Mouse (Mus musculus) embryonic facial prominence, embryonic 11.5 days (tissue): ENCODE results near the gene Spata19. TPM values are rescaled to one million over a fixed set of nuclear protein-coding genes. Genes with fewer than 3 reads are reported as not detected.

Source experiments
- polyA plus RNA-seq: library from polyadenylated mRNA; unstranded; fragments of >200 nt; fragmentation: Nextera tagmentation; extraction: Ambion mirVana; gene quantifications from 2 replicates; pipeline ENCODE4 v1.2.1, GENCODE M21; 2014

Gene Spata19
- polyA plus RNA-seq, 1 experiment from 2014 or later, result not detected

Other genes starting within 250 kb of the Spata19 start
- 124 and 128 TPM in 2 replicates for gene Jam3, start 241.4 kb upstream of the Spata19 start, polyA plus RNA-seq
- gene Igsf9b, start 97.6 kb upstream of the Spata19 start, polyA plus RNA-seq, result 2.1 and 2.4 TPM in 2 replicates